Mouse (Mus musculus): ENCODE results near the gene Nrxn2.

The Nrxn2 gene

DNA sequence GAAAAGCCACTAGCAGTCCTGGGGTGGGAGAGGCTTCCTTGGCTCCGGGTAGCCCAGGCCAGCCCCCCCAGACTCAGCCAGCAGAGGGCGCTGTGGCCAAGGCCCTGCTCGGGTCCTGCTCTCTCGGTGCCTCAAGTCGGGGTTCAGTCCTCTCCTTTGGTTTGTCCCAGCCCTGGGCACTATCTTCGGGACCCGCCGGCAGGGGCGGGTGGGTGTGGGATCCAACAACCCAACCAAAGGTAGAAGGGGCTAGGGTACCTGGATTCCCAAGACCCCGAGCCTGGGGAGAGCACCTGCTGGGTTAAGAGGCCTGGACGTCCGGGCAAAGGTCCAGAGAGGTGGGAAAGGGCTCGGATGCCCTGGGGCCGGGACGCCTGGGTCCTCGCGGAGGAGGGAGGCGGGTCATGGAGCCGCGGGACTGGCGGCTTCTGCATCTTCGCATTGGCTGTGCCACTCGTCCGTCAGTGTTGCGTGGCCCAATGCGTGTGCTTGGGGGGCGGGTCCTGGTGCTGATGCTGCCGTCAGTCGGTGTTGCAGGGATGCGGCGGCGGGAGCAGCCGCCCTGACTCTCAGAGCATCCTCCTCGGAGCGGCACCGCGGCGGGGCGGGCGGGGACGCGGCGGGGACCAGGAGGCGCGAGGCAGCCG is at the start of gene Nrxn2:
Gene Nrxn2 (plus strand): TSS at position 499 of the 647 bp plus-strand sequence.
- peak; percentile 80 to 89 for DNase-seq

DNA sequence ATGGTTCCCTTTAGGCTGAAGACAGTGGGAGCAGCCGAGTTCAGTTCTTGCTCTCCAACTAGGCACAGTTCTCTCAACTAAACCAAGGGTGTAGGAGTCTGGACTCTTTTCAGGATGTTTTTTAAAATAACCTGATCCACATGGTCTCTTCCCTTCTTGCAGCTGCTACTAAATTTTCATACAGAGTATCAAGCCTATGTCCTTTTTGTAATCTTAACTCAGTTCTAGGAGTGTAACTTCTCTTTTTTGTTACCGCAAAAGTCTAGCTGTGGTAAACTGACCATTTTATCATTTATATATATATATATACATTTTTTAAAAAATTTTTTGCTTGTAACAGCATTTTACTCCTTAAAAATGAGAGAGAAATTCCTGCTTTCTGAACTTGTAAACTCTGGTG is 48.4 kb upstream of the Nrxn2 start:
- DNase-seq: no peak

DNA sequence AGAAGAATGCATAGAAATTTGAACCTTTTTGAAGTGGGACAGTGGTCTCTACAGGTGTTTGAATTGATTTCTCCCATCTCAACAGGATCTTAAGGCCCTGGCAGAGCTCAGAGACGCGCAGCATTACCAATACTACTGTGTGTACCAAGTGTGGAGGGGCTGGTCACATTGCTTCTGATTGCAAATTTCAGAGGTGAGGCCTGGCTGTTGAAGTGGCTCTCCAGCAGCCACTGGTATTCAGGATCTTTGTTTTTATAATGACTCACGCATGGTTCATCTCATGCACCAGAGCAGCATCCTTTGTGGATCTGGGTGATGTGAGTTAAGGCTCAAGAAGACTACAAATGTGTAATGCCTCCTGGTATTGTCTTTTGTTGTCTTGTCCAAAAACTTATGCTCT is 46.1 kb upstream of the Nrxn2 start:
- DNase-seq: no peak

DNA sequence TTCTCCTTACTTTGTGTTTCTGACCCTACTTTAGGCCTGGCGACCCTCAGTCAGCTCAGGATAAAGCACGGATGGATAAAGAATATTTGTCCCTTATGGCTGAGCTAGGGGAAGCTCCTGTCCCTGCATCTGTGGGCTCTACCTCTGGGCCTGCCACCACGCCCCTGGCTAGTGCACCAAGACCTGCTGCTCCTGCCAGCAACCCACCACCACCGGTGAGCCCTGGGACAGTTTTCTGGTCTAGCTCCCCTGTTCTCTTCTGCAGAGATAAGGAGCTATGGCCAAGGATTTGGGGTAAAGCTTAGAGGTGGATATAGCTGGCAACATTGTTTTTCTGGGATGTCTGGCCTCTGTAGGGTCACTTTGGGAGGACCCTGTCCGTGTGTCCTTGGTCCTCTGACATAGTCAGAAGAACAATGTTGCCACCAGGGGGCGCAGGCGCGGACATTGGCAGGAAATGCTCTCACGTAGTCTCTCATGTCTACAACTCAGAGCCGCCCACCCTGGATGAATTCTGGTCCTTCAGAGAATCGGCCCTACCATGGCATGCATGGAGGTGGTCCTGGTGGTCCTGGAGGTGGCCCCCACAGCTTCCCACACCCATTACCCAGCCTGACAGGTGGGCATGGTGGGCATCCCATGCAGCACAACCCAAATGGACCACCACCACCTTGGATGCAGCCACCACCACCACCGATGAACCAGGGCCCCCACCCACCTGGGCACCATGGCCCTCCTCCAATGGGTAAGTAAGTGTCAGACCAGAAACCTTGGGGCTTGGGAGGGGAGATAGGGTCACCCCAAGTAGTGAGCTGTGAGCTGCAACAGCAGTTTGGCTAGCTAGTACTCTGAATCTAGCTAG is 44.8 kb upstream of the Nrxn2 start:
- peak; percentile 75 to 95 for DNase-seq

DNA sequence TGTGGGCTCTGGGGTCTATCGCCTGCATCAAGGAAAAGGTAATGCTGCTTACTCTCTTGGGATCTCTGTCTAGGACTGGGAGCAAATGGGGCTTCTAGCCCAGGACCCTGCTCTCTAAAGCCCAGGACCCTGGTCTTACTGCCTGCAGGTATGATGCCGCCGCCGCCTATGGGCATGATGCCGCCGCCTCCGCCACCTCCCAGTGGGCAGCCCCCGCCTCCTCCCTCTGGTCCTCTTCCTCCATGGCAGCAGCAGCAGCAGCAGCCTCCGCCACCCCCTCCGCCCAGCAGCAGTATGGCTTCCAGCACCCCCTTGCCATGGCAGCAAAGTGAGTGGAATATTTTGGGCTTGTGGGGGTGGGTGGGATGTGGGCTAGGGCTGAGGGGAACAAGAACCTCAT is 44.0 kb upstream of the Nrxn2 start:
- DNase-seq: no peak

DNA sequence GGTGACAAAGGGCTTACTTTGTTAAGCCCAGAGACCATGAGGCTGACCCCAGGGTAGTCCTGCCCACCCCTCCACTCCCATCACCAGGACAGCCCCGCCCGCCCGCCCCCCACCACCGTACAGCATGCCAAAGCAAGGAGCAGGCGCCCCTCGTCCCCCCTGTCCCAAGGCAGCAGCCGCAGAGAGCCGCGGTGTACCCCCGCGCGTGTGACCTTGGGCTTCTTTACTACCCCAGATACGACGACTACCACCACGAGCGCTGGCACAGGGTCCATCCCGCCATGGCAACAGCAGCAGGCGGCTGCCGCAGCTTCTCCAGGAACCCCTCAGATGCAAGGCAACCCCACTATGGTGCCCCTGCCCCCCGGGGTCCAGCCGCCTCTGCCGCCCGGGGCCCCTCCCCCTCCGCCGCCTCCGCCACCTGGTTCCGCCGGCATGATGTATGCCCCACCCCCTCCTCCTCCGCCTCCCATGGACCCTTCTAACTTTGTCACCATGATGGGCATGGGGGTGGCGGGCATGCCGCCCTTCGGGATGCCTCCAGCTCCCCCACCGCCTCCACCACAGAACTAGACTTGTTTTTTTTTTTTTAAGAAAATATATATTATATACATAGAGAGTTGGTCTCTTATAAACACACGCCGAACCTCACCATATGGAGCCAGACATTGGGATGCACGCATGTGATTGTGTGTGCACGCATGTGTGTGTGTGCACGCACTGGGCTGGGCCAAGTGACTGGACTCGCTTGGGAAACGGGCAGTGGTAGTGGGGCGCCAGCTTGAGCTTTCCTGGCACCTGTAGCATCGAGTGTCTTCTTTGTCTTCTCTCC is 42.9 kb upstream of the Nrxn2 start:
- no peak for DNase-seq

DNA sequence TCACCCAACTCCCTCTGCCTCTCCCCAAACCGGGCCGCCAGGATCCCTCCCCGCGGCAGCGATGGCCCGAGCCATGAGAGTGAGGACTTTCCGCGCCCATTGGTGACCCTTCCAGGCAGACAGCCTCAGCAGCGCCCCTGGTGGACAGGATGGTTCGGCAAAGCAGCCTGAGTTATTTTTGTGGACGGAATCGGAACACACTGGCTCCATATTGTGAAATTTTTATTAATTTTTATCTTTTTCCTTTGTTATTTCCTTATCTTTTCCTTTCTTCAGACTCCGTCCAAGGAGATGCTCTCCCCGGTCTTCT is 42.3 kb upstream of the Nrxn2 start:
- DNase-seq: peak; percentile 37 to 87

DNA sequence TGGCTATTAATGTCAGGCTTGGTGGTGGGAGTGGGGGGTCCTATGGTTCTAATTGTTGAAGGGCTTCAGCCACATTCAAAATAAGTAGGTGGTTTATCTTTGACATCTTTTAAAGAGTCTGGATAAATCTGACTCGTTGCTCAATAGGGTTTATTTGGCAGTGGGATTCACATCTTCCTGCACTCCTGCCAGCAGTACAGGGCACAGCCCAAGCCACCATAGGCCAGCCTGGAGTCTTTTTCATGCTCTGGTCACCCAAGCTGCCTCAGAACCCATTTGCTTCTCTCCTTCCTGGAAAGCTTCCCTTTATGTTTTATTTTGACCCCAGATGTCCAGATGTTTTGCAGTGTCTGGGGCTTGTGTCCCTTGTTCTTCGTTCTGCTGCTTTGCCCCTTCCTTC is 41.9 kb upstream of the Nrxn2 start:
- DNase-seq: no peak

DNA sequence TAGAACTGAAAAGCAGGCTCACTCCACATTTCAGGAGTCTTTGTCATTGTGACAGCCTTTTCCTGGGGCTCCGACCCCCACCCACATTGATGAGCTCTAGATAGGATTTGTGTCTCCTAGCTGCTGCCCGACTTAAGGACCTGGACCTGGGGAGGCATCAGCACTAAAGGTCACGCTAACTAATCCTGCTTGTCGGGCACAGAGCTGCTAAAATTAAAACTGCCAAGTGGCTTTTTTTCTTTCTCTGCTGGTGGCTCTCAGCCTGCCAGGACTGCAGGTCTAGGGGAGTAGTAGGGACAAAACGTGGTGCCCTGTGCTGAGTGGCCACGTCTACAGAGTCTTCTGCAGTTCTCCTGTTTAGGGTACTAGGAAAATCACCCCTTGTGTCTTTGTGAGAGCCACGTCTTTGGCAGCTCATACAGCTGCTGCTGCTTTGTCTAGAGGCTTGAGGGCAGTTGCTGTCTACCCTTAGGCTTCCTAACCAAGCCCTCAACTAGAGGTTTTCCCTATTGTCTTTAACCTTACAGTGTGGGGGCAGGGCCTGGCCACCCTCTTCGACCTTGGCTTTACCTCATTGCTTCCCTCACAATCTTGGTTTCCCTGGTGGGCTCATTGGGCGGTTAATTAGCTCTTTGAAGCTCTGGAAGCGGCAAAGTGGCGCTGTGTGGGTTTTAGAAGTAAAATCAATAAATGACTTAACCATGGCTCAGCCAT is 41.0 kb upstream of the Nrxn2 start:
- DNase-seq: no peak

DNA sequence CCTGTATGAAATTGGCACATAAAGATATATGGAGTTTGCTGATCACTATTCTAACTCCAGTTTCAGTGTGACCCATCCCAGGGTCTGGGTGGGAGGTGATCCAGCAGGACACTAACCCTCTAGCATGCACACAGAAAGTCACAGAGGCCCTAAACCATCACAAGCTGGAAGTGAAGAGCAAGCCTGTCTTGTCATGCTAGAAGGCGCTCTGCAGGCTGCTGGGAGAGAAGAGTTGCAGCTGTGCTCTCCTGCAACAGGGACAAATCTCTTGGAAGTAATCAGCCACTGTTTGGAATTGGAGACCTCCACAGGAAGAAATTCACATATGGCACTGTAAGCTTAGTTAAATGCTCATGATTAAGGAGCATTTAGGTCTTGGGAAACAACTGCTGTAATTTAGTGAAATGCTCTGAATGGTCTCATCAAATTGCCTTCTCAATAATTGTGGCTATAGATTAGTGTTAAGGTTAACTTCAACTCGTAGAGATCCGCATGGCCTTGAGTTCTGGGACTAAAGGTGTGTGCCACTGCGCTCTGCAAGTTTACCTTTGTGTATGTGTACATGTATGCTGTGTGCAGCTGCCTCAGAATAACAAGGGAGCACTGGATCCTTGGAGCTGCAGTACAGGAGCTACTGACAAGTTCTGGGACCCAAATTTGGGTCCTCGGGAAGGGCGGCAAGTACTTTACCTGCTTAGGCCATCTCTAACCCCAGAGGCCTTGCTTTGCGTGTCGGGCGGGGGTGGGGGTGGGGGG is 37.9 kb upstream of the Nrxn2 start:
- DNase-seq: no peak

DNA sequence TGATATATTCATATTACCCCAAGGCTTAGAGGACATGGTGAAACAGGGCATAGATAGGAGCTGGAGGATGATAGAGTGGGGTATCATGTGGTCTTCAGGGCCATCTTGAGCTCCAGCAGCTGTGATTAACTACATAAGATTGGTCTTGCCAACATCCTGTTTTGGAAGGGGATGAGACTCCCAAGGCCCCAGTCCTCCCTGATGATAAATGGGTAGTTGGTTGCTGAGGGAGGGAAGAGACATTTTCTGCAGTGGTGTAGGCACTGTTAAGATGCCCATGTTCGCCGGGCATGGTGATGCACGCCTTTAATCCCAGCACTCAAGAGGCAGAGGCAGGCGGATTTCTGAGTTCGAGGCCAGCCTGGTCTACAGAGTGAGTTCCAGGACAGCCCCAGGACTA is 37.3 kb upstream of the Nrxn2 start:
- no peak for DNase-seq

DNA sequence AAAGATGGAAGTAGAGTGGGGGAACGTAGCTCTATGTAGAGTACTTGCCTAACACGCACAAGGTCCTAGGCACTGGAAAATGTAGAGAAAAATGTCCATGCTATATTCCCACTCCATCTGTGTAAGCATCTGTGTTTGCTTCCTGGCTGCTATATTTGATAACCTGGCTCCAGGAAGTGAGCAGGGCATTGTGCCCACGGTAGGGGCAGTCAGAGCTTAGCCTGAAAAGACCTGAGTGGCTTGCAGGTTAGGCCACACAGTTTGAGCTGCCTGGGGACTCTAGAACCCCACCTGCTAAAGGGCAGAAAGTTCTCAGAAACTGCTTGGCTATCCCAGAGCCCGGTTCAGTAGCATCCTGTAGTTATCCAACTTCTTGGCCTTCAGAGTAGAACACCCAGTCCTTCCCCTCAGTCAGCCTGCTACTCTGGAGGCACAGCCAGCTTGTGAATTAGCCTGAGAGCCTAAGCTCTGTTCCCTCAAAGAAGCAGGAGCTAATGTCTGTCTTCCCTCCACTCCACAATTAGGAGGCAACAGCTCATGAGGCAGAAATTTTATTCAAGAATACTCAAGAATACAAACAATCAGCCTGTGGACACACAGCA is 36.1 kb upstream of the Nrxn2 start:
- DNase-seq: no peak

DNA sequence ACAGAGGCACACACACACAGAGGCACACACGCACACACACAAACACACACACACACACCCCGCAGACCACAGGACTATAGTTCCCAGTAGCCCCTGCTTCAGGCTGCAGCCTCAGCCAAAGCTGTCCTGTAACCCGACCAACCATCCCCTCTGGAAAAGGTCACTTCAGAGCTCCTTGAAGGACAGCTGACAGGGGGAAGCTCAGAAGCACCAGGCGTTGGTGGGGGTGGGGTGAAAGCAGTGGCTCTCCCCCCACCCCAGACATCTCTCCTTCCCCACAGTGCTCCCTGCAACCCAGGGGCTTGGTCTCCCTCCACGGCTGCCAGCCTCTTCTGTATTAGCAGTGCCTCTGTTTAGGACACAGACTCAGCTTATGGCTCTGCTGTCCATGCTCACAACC is 35.1 kb upstream of the Nrxn2 start:
- no peak for DNase-seq

DNA sequence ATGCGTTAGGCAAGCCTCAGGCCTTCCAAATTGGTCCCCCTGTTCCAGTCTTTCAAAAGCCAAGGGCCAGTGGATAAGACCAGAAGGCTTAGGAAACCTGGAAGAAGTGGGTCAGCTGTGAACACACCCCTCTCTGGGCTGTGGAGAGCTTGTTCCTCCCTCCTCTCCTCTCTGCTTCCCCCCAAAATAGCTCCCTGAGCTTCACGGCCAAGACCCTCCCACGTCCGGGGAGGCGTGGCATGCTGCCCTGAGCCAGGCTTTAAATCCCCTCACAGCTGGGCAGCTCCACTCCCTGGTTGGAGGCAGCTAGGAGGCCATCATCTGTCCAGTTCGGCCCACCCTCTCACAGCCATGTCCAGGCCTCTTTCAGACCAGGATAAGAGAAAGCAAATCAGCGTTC is 34.4 kb upstream of the Nrxn2 start, which contains the start of gene Pygm:
Gene Pygm (plus strand): TSS at position 272 of the 400 bp plus-strand sequence.
- DNase-seq: peak; percentile 70 to 78

DNA sequence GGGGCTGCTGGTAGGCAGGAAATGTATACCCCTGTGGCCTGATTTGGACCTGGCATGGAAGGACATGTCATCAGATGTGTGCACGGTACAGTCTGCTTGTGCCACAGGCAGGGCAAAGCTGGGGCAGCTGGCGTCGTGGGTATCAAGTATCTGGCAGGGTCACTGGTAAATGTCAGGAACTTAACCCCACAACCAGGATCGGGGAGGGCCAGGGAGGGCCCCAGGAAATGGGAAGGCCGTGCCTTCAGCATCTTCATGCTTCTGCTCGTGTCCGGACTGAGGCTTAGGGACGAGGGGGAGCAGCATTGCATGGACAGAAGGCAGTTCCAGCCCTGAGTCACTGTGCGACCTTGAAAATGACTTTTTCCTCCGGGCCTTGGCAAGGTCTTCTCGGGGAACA is 33.6 kb upstream of the Nrxn2 start:
- DNase-seq: no peak

DNA sequence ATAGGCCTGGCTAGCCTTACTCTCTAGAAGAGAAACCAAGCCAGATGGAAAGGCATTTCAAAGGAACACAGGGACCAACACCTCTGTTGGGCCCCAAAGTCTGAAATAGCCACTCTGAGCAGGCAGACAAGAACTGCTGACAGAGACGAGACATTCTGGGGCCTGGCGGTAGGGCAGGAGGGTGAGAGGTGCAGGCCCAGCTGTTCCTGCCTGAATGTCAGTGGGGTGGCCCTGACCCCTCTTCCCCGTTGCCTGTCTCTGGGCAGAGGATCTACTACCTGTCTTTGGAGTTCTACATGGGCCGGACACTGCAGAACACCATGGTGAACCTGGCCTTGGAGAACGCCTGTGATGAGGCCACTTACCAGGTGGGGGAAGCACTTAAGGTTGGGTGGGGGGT is 33.1 kb upstream of the Nrxn2 start:
- no peak for DNase-seq

DNA sequence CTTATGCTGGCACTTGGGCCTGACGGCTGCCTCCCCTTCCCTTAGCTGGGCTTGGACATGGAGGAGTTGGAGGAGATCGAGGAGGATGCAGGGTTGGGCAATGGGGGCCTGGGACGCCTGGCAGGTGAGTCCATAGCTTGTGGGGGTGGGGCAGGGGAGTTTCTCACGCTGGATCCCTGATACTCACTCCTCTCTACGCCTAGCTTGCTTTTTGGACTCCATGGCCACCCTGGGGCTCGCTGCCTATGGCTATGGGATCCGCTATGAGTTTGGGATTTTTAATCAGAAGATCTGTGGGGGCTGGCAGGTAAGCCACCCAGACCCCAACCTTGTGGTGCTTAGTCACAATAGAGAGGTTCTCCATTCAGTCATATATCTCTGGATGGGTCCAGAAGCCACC is 32.7 kb upstream of the Nrxn2 start:
- DNase-seq: no peak

DNA sequence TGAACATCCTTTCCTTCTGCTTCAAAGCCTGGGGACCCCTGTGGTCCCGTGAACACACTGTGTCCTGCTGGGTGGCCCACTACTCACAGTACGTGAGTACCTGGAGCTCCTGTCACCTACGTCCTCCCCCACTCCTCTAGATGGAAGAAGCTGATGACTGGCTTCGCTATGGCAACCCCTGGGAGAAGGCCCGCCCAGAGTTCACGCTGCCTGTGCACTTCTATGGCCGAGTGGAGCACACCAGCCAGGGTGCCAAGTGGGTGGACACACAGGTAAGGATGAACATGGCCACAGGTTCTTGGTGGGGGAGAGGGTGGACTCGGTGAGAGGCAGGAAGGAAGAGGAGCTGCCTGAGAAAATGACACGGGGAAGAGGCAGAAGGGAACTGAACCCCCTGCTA is 32.3 kb upstream of the Nrxn2 start:
- DNase-seq: no peak

DNA sequence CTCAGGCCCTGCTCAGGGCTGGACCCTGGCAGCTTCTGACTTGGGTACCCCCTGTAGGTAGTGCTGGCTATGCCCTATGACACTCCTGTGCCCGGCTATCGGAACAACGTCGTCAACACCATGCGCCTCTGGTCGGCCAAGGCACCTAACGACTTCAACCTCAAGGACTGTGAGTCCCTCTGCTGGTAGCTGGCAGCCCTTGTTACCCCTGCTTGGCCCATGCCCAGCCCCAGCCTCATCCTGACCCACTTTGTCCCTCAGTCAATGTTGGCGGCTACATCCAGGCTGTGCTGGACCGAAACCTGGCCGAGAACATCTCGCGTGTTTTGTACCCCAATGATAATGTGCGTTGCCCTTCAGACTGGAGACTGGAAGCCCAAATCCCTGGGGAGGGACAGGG is 30.5 kb upstream of the Nrxn2 start:
- no peak for DNase-seq

DNA sequence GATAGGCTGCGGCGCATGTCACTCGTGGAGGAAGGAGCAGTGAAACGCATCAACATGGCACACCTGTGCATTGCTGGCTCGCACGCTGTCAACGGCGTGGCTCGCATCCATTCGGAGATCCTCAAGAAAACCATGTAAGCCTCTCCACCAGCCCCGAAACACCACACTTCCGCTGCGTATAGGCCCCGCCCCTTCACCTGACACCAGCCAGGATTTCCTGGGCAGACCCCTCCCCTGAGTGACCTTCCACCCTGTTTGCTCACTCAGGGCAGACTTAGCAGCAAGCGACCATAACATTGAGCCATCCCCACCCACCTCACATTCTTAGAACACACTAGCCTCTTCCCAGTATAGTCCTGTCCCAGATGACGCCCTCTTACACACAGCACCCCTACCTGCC is 28.7 kb upstream of the Nrxn2 start:
- DNase-seq: no peak

DNA sequence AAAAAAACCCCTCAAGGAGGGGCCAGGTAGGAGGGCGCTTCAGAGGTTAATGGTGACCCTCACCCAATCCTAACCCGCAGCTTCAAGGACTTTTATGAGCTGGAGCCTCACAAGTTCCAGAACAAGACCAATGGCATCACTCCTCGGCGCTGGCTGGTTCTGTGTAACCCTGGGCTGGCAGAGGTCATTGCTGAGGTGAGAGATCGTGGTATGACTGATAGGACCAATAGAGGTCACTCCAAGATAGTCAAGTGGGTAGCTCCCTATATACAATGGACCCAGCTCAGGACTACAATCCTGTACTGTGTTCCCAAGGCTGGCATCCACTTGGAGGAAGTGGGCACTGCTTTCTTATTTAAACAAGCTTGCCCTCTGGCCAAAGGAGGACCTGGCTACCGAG is 28.3 kb upstream of the Nrxn2 start:
- DNase-seq: no peak

Data from kidney, postnatal 36 days (tissue).